Mouse (Mus musculus) lung, adult 2 months (tissue): ENCODE results near the gene Gm20388. TPM values are rescaled to one million over a fixed set of nuclear protein-coding genes. Genes with fewer than 3 reads are reported as not detected.
"Not testable (repeated sequence)": the region's sequence is repeated elsewhere in the genome, so short reads cannot be mapped to it uniquely, and the experiment has no call there.

Source experiments
- DNase-seq: peaks from one replicate; pipeline ENCODE4 v3.0.0; 2022
- H3K4me1 ChIP-seq: fragments of 200-500 bp; 2 replicates; pipeline ENCODE4 v1.6.1; 2011; ENCODE audit warnings: low read length; ENCODE audit not compliant: control insufficient read depth, insufficient read depth
- H3K4me3 ChIP-seq: fragments of 200-500 bp; replicated peaks from 2 replicates; pipeline ENCODE3; 2011; ENCODE audit warnings: low read depth, mild to moderate bottlenecking, control low read depth, low read length; ENCODE audit errors: extremely low read depth
- CTCF ChIP-seq: fragments of 200-500 bp; IDR thresholded peaks from 2 replicates; pipeline ENCODE4 v1.5.1; 2011; ENCODE audit warnings: mild to moderate bottlenecking, low read length, control low read depth; ENCODE audit not compliant: insufficient read depth
- POLR2A ChIP-seq: fragments of 200-500 bp; IDR thresholded peaks from 2 replicates; pipeline ENCODE4 v1.6.1; 2011; ENCODE audit warnings: low read depth, mild to moderate bottlenecking, control low read depth, low read length, borderline replicate concordance; ENCODE audit errors: extremely low read depth
- WGBS: fragments of 180-500 bp; shearing (Covaris S2); methylation state at CpG from one replicate; pipeline ENCODE4 v1.1.7; 2018; 5-methylcytosine and 5-hydroxymethylcytosine counted together
- polyA plus RNA-seq: library from polyadenylated mRNA; depleted of rRNA; stranded (reverse); fragments of >200 nt; gene quantifications from 2 replicates; pipeline ENCODE4 v1.2.3, GENCODE M21; 2012

Gm20388 gene
- polyA plus RNA-seq, 1 experiment = 67.8 TPM

DNA sequence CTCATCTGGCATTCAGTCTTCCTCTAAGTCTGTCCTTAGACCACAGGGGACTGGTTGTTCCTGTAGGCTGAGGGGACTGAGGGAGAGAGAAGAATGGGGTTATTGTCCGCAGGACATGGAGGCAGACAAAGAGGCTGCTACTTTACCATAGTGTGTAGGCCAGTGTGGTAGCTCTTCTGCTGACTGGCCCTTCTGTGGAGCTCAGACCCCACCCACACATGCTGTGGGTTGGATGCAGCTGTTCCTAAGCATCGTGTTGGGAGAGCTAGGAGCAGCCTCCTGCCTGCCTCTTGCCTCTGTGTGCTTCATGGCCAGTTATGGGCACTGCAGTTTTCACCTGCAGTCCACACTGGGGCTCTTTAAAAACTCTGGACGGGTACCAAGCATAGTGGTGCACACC is 3346.5 kb downstream of the Gm20388 start:
- 84% methylated on average over 3 of the region's 3 CpGs for WGBS

GRCm38 (mm10) chr8:123257593-123257992 is 3347.0 kb downstream of the Gm20388 start:
- not testable (repeated sequence) for DNase-seq, H3K4me1 ChIP-seq, H3K4me3 ChIP-seq
- 92% methylated on average over 8 of the region's 8 CpGs for WGBS

More for the DNA sequence above, 3346.5 kb downstream of the Gm20388 start:
- peaks cover 10% of the 10 kb centered on the region for H3K4me1 ChIP-seq
- H3K4me3 ChIP-seq = no peak overlapping the region
- no peak for TF ChIP-seq POLR2A
- TF ChIP-seq CTCF = no peak
- DNase-seq = no peak

DNA sequence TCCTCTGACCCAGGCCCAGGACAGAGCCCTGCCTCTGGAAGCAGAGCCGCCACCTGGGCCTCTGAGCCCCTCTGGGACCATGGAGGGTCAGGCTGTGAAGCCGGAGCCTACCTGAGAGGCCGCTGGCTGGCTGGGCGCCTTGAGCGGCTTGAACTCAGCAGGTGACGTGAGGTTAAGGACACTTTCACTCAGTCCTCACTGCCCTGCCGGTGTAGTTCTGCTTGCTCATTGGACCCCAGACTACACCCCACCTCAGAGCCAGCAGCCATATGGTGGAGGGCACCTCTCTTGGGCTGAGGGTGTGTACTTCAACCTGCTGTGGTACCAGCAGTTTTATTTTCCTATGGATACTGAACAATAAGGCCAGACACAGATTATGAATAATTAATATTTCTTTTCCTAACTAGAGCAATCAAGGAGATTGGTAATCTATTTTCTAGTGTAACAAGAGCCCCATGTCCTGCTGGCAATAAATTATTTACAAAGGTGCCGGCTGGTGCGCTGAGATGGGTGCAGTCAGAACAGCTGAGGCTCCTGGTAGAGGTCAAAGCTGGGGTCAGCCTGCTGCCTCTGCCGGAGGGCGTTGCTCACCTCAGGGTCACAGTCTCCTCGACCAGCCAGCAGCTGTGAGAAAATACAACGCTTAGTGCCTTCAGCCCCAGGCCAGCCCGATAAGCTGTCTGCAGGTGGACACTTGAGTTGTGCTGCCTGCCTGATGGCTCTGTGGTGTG is 3357.4 kb downstream of the Gm20388 start:
- DNase-seq = no peak
- 79% methylated on average over 14 of the region's 14 CpGs for WGBS
- H3K4me1 ChIP-seq = no peaks in the 10 kb centered on the region
- TF ChIP-seq CTCF (no peak), POLR2A (no peak)
- no peak overlapping the region for H3K4me3 ChIP-seq

- DNase-seq = no peak
- H3K4me3 ChIP-seq = no peak overlapping the region
- no peaks in the 10 kb centered on the region for H3K4me1 ChIP-seq
- TF ChIP-seq CTCF (no peak), POLR2A (no peak)
- 92% methylated on average over 10 of the region's 10 CpGs for WGBS
These were observed 3360.5 kb downstream of the Gm20388 start for GRCm38 (mm10) chr8:123271147-123271546.

- DNase-seq = no peak
- 63% methylated on average over 4 of the region's 4 CpGs for WGBS
These were observed 3361.3 kb downstream of the Gm20388 start for GRCm38 (mm10) chr8:123271901-123272300.

GRCm38 (mm10) chr8:123274447-123274846 is 3363.8 kb downstream of the Gm20388 start:
- DNase-seq = no peak
- TF ChIP-seq CTCF (no peak), POLR2A (no peak)
- 84% methylated on average over 5 of the region's 5 CpGs for WGBS

More at GRCm38 (mm10) chr8:123271901-123272300, 3361.3 kb downstream of the Gm20388 start:
- TF ChIP-seq POLR2A (no peak), CTCF (no peak)
- no peaks in the 10 kb centered on the region for H3K4me1 ChIP-seq
- H3K4me3 ChIP-seq = no peak overlapping the region

DNA sequence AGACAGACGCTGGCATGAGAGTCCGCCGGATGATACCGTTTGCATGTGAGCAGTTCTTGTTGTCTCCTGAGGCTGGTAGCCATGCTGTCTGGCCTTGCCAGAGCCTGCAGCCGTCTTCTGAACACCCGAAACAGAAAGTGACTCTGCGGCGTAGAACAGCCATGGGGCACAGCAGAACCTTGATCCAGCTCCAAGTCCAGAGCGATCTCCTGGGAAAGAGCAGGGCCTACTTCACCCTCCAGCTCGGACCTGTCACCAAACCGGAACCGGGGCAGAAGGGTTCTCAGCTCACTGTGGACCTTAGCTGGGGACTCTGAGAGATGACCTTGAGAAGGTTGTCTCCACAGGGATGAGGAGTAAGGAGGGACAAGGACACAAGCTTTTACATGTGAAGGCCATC is 3364.5 kb downstream of the Gm20388 start:
- no peak for DNase-seq
- Histone ChIP-seq H3K4me1 (no peaks in the 10 kb centered on the region), H3K4me3 (no peak overlapping the region)
- 95% methylated on average over 12 of the region's 12 CpGs for WGBS
- no peak for TF ChIP-seq POLR2A
- no peak for TF ChIP-seq CTCF

More at GRCm38 (mm10) chr8:123274447-123274846, 3363.8 kb downstream of the Gm20388 start:
- no peak overlapping the region for H3K4me3 ChIP-seq
- H3K4me1 ChIP-seq = no peaks in the 10 kb centered on the region

- Histone ChIP-seq H3K4me3 (no peak overlapping the region), H3K4me1 (no peaks in the 10 kb centered on the region)
- 59% methylated on average over 7 of the region's 7 CpGs for WGBS
- TF ChIP-seq POLR2A (no peak), CTCF (no peak)
- no peak for DNase-seq
These were observed 3367.8 kb downstream of the Gm20388 start for GRCm38 (mm10) chr8:123278445-123278844.

GRCm38 (mm10) chr8:123279828-123280227 is 3369.2 kb downstream of the Gm20388 start:
- Histone ChIP-seq H3K4me1 (0 out of 2 replicates have a peak, but pooled peaks cover 3% of the 10 kb centered on the region), H3K4me3 (no peak overlapping the region)
- WGBS = 94% methylated on average over 4 of the region's 4 CpGs
- DNase-seq = no peak
- no peak for TF ChIP-seq POLR2A
- TF ChIP-seq CTCF = no peak

- H3K4me1 ChIP-seq = 0 out of 2 replicates have a peak, but pooled peaks cover 3% of the 10 kb centered on the region
- no peak for DNase-seq
- TF ChIP-seq POLR2A (no peak), CTCF (no peak)
- no peak overlapping the region for H3K4me3 ChIP-seq
- 88% methylated on average over 13 of the region's 13 CpGs for WGBS
These were observed 3369.9 kb downstream of the Gm20388 start for GRCm38 (mm10) chr8:123280302-123281094.

- not testable (repeated sequence) for H3K4me1 ChIP-seq, H3K4me3 ChIP-seq, DNase-seq
- 90% methylated on average over 5 of the region's 6 CpGs for WGBS
These were observed 3372.4 kb downstream of the Gm20388 start for GRCm38 (mm10) chr8:123282994-123283393.
